Mouse (Mus musculus) hindbrain, embryonic 14.5 days (tissue): Measurements from ENCODE around the gene Ermap. TPM values are rescaled to one million over a fixed set of nuclear protein-coding genes. Genes with fewer than 3 reads are reported as not detected.

Source experiments
- ATAC-seq: fragments of 200-750 bp; cut with Nextera tagmentation; 2 replicates; pipeline ENCODE4 v1.8.0; 2017; ENCODE audit warnings: moderate number of reproducible peaks, mild to moderate bottlenecking, moderate TSS enrichment, moderate library complexity; ENCODE audit not compliant: low FRiP score
- DNase-seq: peaks from one replicate; pipeline ENCODE4 v3.0.0-alpha.2; 2015; ENCODE audit warnings: low spot score
- H3K27ac ChIP-seq: fragments of 300-500 bp; sonication (generic); 2 replicates; pipeline ENCODE4 v1.5.1; 2014; ENCODE audit warnings: mild to moderate bottlenecking, moderate library complexity
- H3K27me3 ChIP-seq: fragments of 300-500 bp; sonication (generic); 2 replicates; pipeline ENCODE4 v1.6.1; 2014; ENCODE audit warnings: mild to moderate bottlenecking, low read length, mixed read lengths; ENCODE audit not compliant: control insufficient read depth, insufficient read depth
- H3K36me3 ChIP-seq: fragments of 300-500 bp; sonication (generic); replicated peaks from 2 replicates; pipeline ENCODE4 v1.6.1; 2014; ENCODE audit not compliant: control insufficient read depth, insufficient read depth
- H3K4me1 ChIP-seq: fragments of 300-500 bp; sonication (generic); replicated peaks from 2 replicates; pipeline ENCODE4 v1.6.1; 2014; ENCODE audit warnings: antibody characterized with exemption, low read length, mixed read lengths; ENCODE audit not compliant: control insufficient read depth, insufficient read depth
- H3K4me2 ChIP-seq: fragments of 300-500 bp; sonication (generic); replicated peaks from 2 replicates; pipeline ENCODE4 v1.6.1; 2014; ENCODE audit warnings: mild to moderate bottlenecking, moderate library complexity
- H3K4me3 ChIP-seq: fragments of 300-500 bp; sonication (generic); replicated peaks from 2 replicates; pipeline ENCODE4 v1.5.1; 2014; ENCODE audit warnings: mild to moderate bottlenecking, low read length
- H3K9ac ChIP-seq: fragments of 300-500 bp; sonication (generic); 2 replicates; pipeline ENCODE4 v1.6.1; 2014
- H3K9me3 ChIP-seq: fragments of 300-500 bp; sonication (generic); 2 replicates; pipeline ENCODE4 v1.6.1; 2016; ENCODE audit warnings: low read length; ENCODE audit not compliant: control insufficient read depth
- WGBS: fragments of 180-500 bp; shearing (Covaris S2); extraction: QIAGEN DNeasy Blood & Tissue Kit; methylation state at CpG from one replicate; pipeline ENCODE4 v1.1.7; 2014; 5-methylcytosine and 5-hydroxymethylcytosine counted together
- microRNA counts: library from miRNA; unstranded; fragments of <30 nt; microRNA quantifications from one replicate; lab custom pipeline; 2016
- microRNA-seq: library from miRNA; unstranded; fragments of <30 nt; microRNA quantifications from one replicate; pipeline ENCODE4, GENCODE M21; 2016
- polyA plus RNA-seq: library from polyadenylated mRNA; unstranded; fragments of >200 nt; fragmentation: Nextera tagmentation; extraction: Ambion mirVana; gene quantifications from 2 replicates; pipeline ENCODE4 v1.2.1, GENCODE M21; 2014

The Ermap gene
- polyA plus RNA-seq, 1 experiment from 2014 or later = 2.5 TPM

GRCm38 (mm10) chr4:119133860-119134259 is 56.0 kb downstream of the Ermap start:
- Histone ChIP-seq H3K9me3 (no peaks in the 10 kb centered on the region), H3K27me3 (no peaks in the 10 kb centered on the region), H3K36me3 (peaks cover 41% of the 10 kb centered on the region), H3K4me1 (no peaks in the 10 kb centered on the region; the same call in 1 of the 2 replicates), H3K27ac (no peak overlapping the region), H3K9ac (no peak overlapping the region), H3K4me2 (no peak overlapping the region), H3K4me3 (no peak overlapping the region)
- ATAC-seq (no peak), DNase-seq (no peak)
- WGBS = 91% methylated on average over 13 of the region's 13 CpGs

- H3K4me3 ChIP-seq = no peak overlapping the region
- no peak overlapping the region for H3K27ac ChIP-seq
- no peak overlapping the region for H3K9ac ChIP-seq
- no peaks in the 10 kb centered on the region for H3K9me3 ChIP-seq
- H3K4me2 ChIP-seq = no peak overlapping the region
- H3K36me3 ChIP-seq = peaks cover 41% of the 10 kb centered on the region
- no peak for DNase-seq
- WGBS = 93% methylated on average over 13 of the region's 13 CpGs
- no peaks in the 10 kb centered on the region; the same call in 1 of the 2 replicates for H3K4me1 ChIP-seq
- no peak for ATAC-seq
- no peaks in the 10 kb centered on the region for H3K27me3 ChIP-seq
Observed at GRCm38 (mm10) chr4:119133306-119133705, 56.5 kb downstream of the Ermap start.

- H3K4me2 ChIP-seq = no peak overlapping the region
- WGBS = 79% methylated on average over 8 of the region's 8 CpGs
- no peaks in the 10 kb centered on the region for H3K27me3 ChIP-seq
- no peak overlapping the region for H3K9ac ChIP-seq
- H3K4me1 ChIP-seq = no peaks in the 10 kb centered on the region
- no peak overlapping the region for H3K27ac ChIP-seq
- H3K36me3 ChIP-seq = peaks cover 43% of the 10 kb centered on the region
- ATAC-seq (no peak; the same call in 1 of the 2 replicates), DNase-seq (no peak)
- no peaks in the 10 kb centered on the region for H3K9me3 ChIP-seq
- no peak overlapping the region for H3K4me3 ChIP-seq
Observed at GRCm38 (mm10) chr4:119131189-119131910, 58.5 kb downstream of the Ermap start.

GRCm38 (mm10) chr4:119129096-119129495 is 60.7 kb downstream of the Ermap start:
- no peaks in the 10 kb centered on the region for H3K4me1 ChIP-seq
- no peaks in the 10 kb centered on the region for H3K27me3 ChIP-seq
- peaks cover 22% of the 10 kb centered on the region for H3K36me3 ChIP-seq
- ATAC-seq (no peak), DNase-seq (no peak)
- H3K4me3 ChIP-seq = no peak overlapping the region
- H3K9me3 ChIP-seq = no peaks in the 10 kb centered on the region
- 76% methylated on average over 1 of the region's 1 CpGs for WGBS
- H3K4me2 ChIP-seq = no peak overlapping the region
- no peak overlapping the region for H3K9ac ChIP-seq
- H3K27ac ChIP-seq = no peak overlapping the region

- no peaks in the 10 kb centered on the region for H3K27me3 ChIP-seq
- no peak overlapping the region for H3K27ac ChIP-seq
- no peak overlapping the region for H3K4me3 ChIP-seq
- no peak overlapping the region for H3K9ac ChIP-seq
- ATAC-seq (no peak), DNase-seq (no peak)
- 0 out of 2 replicates have a peak, but pooled peaks cover 18% of the 10 kb centered on the region for H3K36me3 ChIP-seq
- no peak overlapping the region for H3K4me2 ChIP-seq
- no peaks in the 10 kb centered on the region for H3K9me3 ChIP-seq
- 82% methylated on average over 7 of the region's 7 CpGs for whole genome bisulfite sequencing
- no peaks in the 10 kb centered on the region for H3K4me1 ChIP-seq
Observed at GRCm38 (mm10) chr4:119128547-119128946, 61.3 kb downstream of the Ermap start.

GRCm38 (mm10) chr4:119127229-119127628 is 62.6 kb downstream of the Ermap start:
- no peak for DNase-seq
- 84% methylated on average over 6 of the region's 6 CpGs for WGBS
- Histone ChIP-seq H3K4me2 (no peak overlapping the region), H3K4me3 (no peak overlapping the region), H3K9me3 (no peaks in the 10 kb centered on the region), H3K27ac (no peak overlapping the region), H3K4me1 (no peaks in the 10 kb centered on the region), H3K27me3 (no peaks in the 10 kb centered on the region), H3K36me3 (0 out of 2 replicates have a peak, but pooled peaks cover 6% of the 10 kb centered on the region), H3K9ac (no peak overlapping the region)
- ATAC-seq = no peak

- Histone ChIP-seq H3K27ac (no peak overlapping the region), H3K4me3 (no peak overlapping the region), H3K4me1 (no peaks in the 10 kb centered on the region), H3K4me2 (no peak overlapping the region), H3K9ac (no peak overlapping the region), H3K27me3 (no peaks in the 10 kb centered on the region), H3K36me3 (peaks cover 3% of the 10 kb centered on the region; the same call in 1 of the 2 replicates), H3K9me3 (no peaks in the 10 kb centered on the region)
- no peak for DNase-seq
- no peak for ATAC-seq
- whole genome bisulfite sequencing = 82% methylated on average over 9 of the region's 9 CpGs
Observed at GRCm38 (mm10) chr4:119125577-119126270, 64.1 kb downstream of the Ermap start.

MicroRNA genes within 50 kb of the gene (microRNA counts, 519-probe panel; counts per million panel counts)
- microRNA mmu-miR-1957 (lab: Ali Mortazavi, UCI) = not detected

Small RNAs within 50 kb of the gene (microRNA-seq; reads per million reads assigned to microRNA genes)
- not detected for gene Mir1957a

Other genes with a start within 250 kb of the Ermap start
- not detected in 2 replicates for gene Lao1, start 228.4 kb downstream of the Ermap start, polyA plus RNA-seq
- 86.5 and 92.1 TPM in 2 replicates for gene Slc2a1, start 81.3 kb downstream of the Ermap start, polyA plus RNA-seq
- 3.2 and 4.9 TPM in 2 replicates for gene Zfp691, start 15.8 kb downstream of the Ermap start, polyA plus RNA-seq
- 221 and 251 TPM in 2 replicates for gene Svbp, start 5.3 kb upstream of the Ermap start, polyA plus RNA-seq
- 0.25 TPM in 1 of 2 replicates, not detected in the other for gene Tmem269, start 28.2 kb upstream of the Ermap start, polyA plus RNA-seq
- gene AU022252, start 42.7 kb upstream of the Ermap start, polyA plus RNA-seq = 26.3 and 28.2 TPM in 2 replicates
- gene P3h1, start 42.9 kb upstream of the Ermap start, polyA plus RNA-seq = 10.9 and 12.7 TPM in 2 replicates
- gene Cldn19, start 65.4 kb upstream of the Ermap start, polyA plus RNA-seq = 1.1 and 1.4 TPM in 2 replicates
- 1,089 and 1,212 TPM in 2 replicates for gene Ybx1, start 104.6 kb upstream of the Ermap start, polyA plus RNA-seq
- 46.9 and 50.1 TPM in 2 replicates for gene Ppih, start 130.5 kb upstream of the Ermap start, polyA plus RNA-seq
- gene Ccdc30, start 225.5 kb upstream of the Ermap start, polyA plus RNA-seq = 19.7 and 20.9 TPM in 2 replicates
- gene Ppcs, start 232.4 kb upstream of the Ermap start, polyA plus RNA-seq = 23.4 and 25.6 TPM in 2 replicates
- gene Zmynd12, start 232.8 kb upstream of the Ermap start, polyA plus RNA-seq = 0.23 and 0.83 TPM in 2 replicates